Mouse (Mus musculus) left cerebral cortex, postnatal 25 days (tissue): ENCODE measurements around the gene Pik3cb. TPM values are rescaled to one million over a fixed set of nuclear protein-coding genes. Genes with fewer than 3 reads are reported as not detected.

Source experiments
- DNase-seq, 2 experiments: peaks; one replicate each; pipeline ENCODE4 v3.0.0; 2022; ENCODE audit warnings: low spot score in 2 of 2, mixed read lengths in 1 of 2
- intact Hi-C: fragments of 180-260 bp; cut with DNase I; formaldehyde crosslinking; loops from one replicate; pipeline ENCODE4 v1.15.1; 2025
- total RNA-seq, 2 experiments: library from RNA; stranded (reverse); gene quantifications; 2 replicates each; pipeline ENCODE4 v1.2.3; 2021

Gene Pik3cb
- total RNA-seq, 2 experiments from 2014 or later, result 25.6 to 26.1 TPM

GRCm38 (mm10) chr9:99152699-99153490, 12.5 kb upstream of the Pik3cb start:
- no peak for DNase-seq
- intact Hi-C loops, result no loop called here

DNA sequence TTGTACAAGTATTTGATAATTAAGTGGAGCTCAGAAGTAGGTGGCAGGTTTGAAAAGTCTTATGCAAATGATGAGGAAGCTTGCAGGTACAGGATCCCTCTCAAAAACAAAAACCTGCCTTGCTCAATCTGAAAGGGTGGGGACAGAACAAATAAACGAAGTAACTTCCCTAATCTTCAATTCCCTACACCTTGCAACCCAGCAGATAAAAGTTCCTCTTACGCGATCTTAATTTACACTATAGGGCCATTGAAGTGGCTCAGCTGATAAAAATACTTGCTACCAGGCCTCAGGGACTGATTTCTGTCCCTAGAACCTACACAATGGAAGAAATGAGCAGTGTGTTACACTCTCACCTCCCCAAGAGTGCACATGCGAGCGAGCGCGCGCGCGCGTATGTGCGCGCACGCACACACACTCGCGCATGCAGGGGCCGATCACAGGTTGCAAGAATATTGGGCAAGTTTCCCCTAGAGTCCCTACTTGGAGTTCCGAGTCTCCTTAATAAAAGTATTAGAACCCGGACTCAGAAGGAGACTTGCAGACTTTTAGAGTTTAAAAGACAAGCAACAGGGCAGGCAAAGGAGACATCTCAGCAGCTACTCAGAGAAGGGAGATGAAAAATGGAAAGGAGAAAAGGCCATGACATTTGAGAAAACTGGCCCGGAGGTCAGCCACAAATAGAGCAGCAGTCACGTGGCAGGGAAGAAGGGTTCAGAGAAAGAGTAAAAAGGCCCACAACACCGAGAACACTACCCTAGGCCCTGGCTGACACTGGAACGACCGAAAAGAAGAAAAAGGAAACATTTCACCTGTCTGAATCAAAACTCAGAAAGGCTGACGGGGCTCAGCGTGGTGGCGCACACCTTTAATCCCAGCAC, 6.7 kb upstream of the Pik3cb start:
- DNase-seq, result no peak
- intact Hi-C loops, result no loop called here

DNA sequence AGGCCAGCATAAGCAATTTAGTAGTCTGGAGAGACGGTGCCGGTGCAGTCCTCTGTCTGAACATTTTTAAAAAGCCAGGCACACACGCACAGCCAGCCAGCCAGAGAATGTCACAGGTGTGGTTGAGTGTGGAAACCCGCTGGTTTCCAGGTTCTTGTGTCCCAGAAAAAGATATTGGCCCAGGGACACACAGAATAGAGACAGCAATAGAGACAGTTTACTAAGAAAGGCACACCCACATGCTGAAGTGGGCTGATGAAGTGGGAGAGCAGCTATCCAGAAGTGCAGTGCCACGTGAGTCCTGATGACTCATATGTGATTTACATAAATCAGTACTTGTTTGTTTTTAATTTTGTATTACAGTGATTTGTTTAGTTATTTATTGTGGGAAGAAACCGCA, 5.3 kb upstream of the Pik3cb start:
- DNase-seq, result peak; percentile 7 to 55
- intact Hi-C loops, result no loop called here

DNA sequence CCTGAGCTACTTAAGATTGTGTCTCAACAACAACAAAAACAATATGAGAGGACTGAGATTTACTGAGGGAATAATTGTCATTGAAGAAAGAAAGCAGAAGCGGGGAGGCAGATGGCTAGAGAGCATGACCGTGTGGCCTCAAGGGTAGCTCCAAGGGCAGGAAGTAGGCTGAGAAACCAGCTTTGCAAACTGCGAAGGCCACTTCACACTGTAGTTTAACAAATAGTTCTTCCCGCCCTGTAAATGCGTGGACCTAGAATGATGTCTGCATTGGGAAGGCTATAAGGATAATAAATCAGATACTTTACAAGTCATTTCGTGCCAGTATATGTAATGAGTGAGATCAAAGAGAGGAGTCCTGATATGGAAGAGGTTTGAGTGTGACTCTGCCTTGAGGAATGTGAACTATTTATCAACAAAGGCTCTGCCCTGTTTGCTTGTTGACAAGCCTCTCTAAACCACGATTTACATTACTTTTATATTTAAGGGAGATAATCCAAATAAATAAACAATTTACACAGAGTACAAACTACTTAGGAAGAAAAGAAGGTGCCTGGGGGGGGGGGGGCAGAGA, 4.1 kb upstream of the Pik3cb start:
- no peak for DNase-seq
- intact Hi-C loops, result loop anchor here (5.0 kb wide), 1 partner anchor 73 kb away; no protein-coding TSS in a partner anchor

DNA sequence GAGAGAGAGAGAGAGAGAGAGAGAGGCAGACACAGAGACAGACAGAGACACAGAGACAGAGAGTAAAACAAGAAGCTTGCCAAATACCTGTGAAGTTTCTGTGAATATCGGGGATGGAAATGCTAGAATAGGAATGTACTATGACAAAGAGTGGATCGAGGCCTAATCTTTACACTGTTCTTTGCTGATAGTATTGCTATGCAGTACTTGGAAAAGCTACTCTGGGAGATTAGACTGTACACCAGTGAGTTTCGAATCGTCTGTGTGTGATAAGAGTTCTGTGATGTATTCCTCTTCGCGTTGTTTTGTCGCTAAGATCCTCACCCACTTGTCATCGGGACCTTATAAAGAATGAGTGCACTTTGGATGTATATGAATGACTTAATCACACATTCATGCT, 1.2 kb upstream of the Pik3cb start:
- intact Hi-C loops, result loop anchor here (2.0 to 5.0 kb wide), 2 partner anchors 76 to 77 kb away; no protein-coding TSS in a partner anchor
- DNase-seq, result no peak

DNA sequence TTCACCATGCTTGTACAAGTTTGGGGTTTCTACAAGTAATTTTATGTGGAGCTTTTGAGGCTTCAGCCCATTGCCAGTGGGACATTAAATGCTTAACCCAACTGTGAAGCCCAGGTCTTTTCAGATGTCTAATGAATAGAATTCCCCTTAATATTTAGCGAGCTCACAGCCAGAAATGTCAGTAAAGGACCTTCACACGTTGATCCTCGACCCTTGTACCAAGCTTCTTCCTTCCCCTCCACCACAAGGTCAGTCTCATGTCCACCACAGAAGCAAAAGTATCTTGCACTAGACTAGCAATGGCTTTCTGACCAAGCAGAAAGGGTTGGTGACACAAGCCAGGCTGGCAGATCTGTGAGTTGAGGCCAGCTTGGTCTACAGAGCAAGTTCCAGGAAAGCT, 750 bp upstream of the Pik3cb start:
- DNase-seq, result no peak
- intact Hi-C loops, result loop anchor here (2.0 to 5.0 kb wide), 2 partner anchors 76 kb away; no protein-coding TSS in a partner anchor

DNA sequence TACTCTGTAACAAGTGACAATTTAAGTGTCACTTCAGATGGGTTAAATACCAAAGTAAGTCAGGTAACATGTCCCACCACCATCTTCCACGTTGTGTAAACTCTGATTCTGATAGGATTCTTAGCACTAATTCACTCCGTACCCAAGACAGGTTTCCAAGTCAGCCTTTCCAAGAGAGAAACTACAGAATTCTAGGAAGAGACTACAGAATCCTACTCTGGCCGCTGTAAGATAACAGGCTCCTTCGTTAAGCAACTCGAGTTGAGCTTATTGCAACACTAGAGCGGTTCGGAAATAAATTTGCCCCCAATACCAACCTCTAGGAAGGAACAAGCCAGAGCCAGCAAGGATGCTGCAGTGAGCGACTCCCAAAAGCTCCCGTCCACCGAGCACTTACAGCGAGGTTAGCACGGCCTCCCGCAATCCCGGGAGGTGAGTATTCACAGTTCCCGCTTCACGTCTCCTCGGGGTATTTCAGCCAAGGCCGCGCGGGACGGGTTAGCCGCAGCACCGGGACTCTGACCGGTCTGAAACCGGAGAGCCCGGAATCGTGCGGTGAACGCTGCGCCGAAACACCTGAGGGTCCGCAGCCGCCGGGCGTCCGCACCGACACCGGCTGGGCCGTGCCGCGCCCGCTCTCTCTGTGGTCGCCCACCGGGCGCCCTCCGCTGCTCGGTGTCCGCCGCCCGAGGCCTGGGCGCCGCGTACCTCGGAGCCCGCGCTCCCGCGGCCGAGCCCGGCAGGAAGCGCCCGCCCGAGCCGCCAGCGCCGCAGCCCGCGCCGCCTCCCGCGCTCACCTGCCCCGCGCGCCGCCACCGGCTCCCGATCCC, 1.0 kb downstream of the Pik3cb start:
- DNase-seq, result peak in 1 of 2 experiments; percentile 41
- intact Hi-C loops, result loop anchor here (1.0 to 5.0 kb wide), 3 partner anchors 75 to 104 kb away; partner anchors contain the start of gene Cep70

GRCm38 (mm10) chr9:99137301-99137700, 3.1 kb downstream of the Pik3cb start:
- no peak for DNase-seq
- intact Hi-C loops, result no loop called here

DNA sequence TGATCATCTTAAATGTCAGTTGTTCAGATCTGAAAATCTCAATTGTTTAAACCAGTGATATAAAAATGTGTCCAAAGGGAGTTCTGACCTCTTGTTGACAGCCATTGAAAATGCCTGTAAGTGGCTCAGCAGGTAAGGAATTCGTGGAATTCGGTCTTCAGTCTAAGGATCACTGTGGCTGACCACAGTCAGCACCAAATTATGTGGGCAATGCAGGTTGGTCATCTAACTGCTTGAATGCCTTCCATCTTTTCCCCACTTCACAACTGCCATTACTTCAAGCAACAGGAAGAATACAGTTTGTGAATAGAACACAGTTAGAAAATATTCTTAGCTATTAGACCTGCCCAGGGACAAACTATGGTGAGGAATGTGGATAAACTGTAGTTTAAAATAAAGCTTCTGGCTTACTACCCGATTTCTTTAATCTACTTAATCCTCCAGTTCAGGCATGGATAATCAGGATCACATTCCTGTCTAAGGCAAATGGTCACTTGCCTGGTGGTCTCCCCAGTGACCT, 8.4 kb downstream of the Pik3cb start:
- no peak for DNase-seq
- intact Hi-C loops, result no loop called here

DNA sequence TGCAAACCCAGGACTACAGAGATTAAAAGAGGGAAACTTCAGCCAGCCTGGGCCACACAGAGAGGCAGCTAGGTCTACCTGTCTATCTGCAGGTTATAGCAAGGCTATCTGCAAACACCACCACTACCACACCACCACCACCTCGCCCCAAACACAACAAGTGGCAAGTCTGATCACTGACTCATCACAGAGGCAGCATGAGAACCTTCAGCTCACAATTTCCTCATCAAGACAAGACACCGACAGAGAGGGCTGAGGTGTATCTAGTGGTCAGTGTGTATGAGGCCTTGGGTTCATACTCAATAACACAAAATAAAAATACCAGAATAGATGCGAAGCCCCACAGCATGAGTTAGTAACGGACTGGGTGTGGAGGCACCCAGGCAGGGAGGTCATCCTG, 9.3 kb downstream of the Pik3cb start:
- intact Hi-C loops, result no loop called here
- DNase-seq, result no peak

DNA sequence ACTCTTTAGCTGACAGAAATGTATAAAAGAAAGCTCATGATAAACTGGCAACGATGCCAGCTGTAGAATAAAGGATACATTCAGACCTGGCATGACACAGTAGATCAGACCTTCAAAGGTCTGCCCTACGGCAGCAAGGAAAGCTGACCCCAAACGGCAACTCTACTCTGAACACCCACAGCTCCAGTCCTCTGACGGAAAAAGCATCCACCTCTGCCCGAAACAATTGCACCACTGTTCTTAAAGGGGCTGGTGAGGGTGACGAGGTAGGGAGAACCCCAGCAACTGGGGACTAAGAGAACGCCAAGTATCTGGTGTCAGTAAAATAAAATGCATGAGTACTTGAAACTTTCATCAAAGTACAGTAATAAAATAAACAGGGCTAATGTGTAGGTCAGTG, 12.8 kb downstream of the Pik3cb start:
- intact Hi-C loops, result no loop called here
- no peak for DNase-seq

GRCm38 (mm10) chr9:99122749-99123148, 17.7 kb downstream of the Pik3cb start:
- no peak for DNase-seq
- intact Hi-C loops, result no loop called here

DNA sequence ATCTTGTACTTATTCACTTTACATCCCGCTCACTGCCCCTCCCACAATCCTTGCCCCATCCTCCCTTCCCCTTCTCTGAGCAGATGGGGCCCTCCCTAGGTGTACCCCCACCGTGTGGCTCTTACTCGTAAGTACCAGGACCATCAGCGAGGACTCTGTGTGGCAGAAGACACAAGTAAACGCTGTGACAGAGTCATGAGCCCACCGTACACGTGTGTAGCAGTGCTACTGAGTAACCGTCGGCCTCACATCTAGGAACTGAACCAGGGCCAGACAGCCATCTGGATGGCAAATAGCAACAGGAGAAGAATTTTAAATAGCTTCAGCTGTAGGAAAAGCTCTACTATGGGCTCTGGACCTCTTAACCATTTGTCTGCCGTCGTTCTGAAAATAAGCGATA, 28.0 kb downstream of the Pik3cb start:
- intact Hi-C loops, result no loop called here
- peak in 1 of 2 experiments; percentile 36 for DNase-seq

GRCm38 (mm10) chr9:99111085-99111484, 29.3 kb downstream of the Pik3cb start:
- intact Hi-C loops, result no loop called here
- no peak for DNase-seq

DNA sequence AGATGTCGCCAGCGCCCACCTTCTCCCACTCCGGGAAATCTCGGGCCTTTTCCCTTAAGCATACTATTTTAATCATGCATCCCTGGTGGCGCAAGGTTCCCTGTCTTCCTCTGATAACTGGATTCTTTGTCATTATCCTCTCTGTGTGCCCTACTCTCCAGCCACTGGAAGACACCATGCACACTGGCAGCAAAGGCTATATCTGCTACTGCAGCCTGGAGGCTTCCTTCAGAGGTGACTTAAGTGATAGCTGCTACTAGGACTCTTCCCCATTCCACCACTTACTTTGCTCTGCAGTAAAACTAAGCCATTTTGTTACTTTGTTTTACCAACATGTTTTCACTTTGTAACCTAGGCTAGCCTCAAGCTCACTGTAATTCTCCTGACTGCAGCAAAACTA, 30.2 kb downstream of the Pik3cb start:
- no peak for DNase-seq
- intact Hi-C loops, result no loop called here

DNA sequence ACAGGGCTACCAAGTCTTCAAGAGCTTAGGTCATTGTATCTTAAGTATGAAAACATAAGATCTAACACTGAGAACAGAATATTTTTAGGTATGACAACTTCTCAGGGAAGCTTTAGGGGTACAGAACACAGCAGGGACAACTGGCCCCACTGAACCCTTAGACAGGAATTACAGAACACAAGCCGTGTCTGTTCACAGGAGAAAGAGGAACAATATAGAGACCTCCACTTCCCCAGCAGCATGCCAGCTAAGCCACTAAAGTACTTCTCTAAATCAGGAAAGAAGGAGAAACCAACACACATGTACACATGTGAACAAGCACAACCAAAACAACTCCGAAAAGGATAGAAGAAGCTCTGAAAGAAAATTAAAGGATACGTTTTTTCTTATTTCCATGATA, 30.8 kb downstream of the Pik3cb start:
- intact Hi-C loops, result no loop called here

GRCm38 (mm10) chr9:99104449-99104848, 36.0 kb downstream of the Pik3cb start:
- intact Hi-C loops, result no loop called here
- no peak for DNase-seq

More for the DNA sequence above, 30.8 kb downstream of the Pik3cb start:
- DNase-seq, result no peak

GRCm38 (mm10) chr9:99103865-99104264, 36.6 kb downstream of the Pik3cb start:
- no peak for DNase-seq
- intact Hi-C loops, result no loop called here

DNA sequence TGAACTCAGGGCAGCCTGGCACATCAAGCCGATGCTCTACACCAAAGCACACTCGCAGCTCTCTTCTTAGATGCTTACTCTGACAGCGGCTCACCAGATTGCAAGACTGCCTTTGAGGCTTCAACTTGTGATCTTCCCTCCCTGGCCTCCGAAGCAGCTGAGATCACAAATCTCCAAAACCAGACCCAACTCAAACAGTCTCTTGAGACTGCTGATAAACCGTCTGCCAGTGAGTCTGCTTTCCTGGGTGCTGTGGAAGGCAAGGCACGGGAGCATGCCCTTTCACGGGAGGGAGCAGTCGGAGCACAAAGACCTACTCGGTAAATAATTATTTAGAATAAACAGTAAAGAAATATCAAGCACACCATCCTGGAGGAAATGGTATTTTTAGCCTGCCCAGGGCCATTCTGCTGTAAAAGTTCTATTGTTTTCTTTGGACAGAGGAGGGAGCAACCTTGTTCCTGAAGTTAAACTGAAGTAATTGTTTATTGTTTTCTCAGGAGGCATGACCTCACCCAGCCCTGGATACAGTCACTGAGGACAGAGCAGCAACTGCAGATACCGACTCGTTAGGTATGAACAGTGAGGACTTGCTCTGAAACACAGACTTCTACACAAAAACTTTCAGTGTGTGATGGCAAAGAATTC, 41.8 kb downstream of the Pik3cb start:
- no peak for DNase-seq
- intact Hi-C loops, result no loop called here
